Mouse (Mus musculus): ENCODE data around the gene Rps19bp1.

- no peak for TF ChIP-seq EP300 (IDR thresholded peaks at IDR 0.05)
- TF ChIP-seq CTCF (IDR thresholded peaks at IDR 0.05), result no peak
Observed at GRCm38 (mm10) chr15:80221031-80221430, 43.1 kb downstream of the Rps19bp1 start.
